Mouse (Mus musculus) lung, embryonic 14.5 days (tissue): ENCODE results near the gene Chst5. TPM values are rescaled to one million over a fixed set of nuclear protein-coding genes. Genes with fewer than 3 reads are reported as not detected.

ENCODE experiments used
- ATAC-seq: fragments of 200-750 bp; cut with Nextera tagmentation; 2 replicates; pipeline ENCODE4 v1.8.0; 2017; ENCODE audit warnings: mild to moderate bottlenecking, moderate TSS enrichment, moderate library complexity; ENCODE audit not compliant: insufficient read depth
- DNase-seq: peaks from one replicate; pipeline ENCODE4 v3.0.0-alpha.2; 2015
- H3K27ac ChIP-seq: fragments of 300-500 bp; sonication (generic); 2 replicates; pipeline ENCODE4 v1.5.1; 2014; ENCODE audit warnings: low read depth, mild to moderate bottlenecking, moderate library complexity
- H3K27me3 ChIP-seq: fragments of 300-500 bp; sonication (generic); 2 replicates; pipeline ENCODE4 v1.6.1; 2014; ENCODE audit warnings: low read length, control low read depth; ENCODE audit not compliant: insufficient read depth
- H3K36me3 ChIP-seq: fragments of 300-500 bp; sonication (generic); 2 replicates; pipeline ENCODE4 v1.6.1; 2014; ENCODE audit warnings: control low read depth; ENCODE audit not compliant: insufficient read depth
- H3K4me1 ChIP-seq: fragments of 300-500 bp; sonication (generic); 2 replicates; pipeline ENCODE4 v1.6.1; 2014; ENCODE audit warnings: antibody characterized with exemption, control low read depth; ENCODE audit not compliant: insufficient read depth
- H3K4me2 ChIP-seq: fragments of 300-500 bp; sonication (generic); 2 replicates; pipeline ENCODE4 v1.6.1; 2014; ENCODE audit warnings: mild to moderate bottlenecking
- H3K4me3 ChIP-seq: fragments of 300-500 bp; sonication (generic); 2 replicates; pipeline ENCODE4 v1.5.1; 2014; ENCODE audit warnings: low read depth, low read length
- H3K9ac ChIP-seq: fragments of 300-500 bp; sonication (generic); 2 replicates; pipeline ENCODE4 v1.6.1; 2014
- H3K9me3 ChIP-seq: fragments of 300-500 bp; sonication (generic); 2 replicates; pipeline ENCODE4 v1.6.1; 2016; ENCODE audit warnings: low read depth, low read length, control low read depth
- CTCF ChIP-seq: IDR thresholded peaks from 2 replicates; pipeline ENCODE4 v1.5.1; 2016; ENCODE audit warnings: antibody characterized with exemption, low read depth
- WGBS: fragments of 180-500 bp; shearing (Covaris S2); extraction: QIAGEN DNeasy Blood & Tissue Kit; methylation state at CpG from one replicate; pipeline ENCODE4 v1.1.7; 2014; 5-methylcytosine and 5-hydroxymethylcytosine counted together
- polyA plus RNA-seq: library from polyadenylated mRNA; unstranded; fragments of >200 nt; fragmentation: Nextera tagmentation; extraction: Ambion mirVana; gene quantifications from 2 replicates; pipeline ENCODE4 v1.2.1, GENCODE M21; 2014

Gene Chst5
- polyA plus RNA-seq, 1 experiment from 2014 or later, result 5.3 TPM

DNA sequence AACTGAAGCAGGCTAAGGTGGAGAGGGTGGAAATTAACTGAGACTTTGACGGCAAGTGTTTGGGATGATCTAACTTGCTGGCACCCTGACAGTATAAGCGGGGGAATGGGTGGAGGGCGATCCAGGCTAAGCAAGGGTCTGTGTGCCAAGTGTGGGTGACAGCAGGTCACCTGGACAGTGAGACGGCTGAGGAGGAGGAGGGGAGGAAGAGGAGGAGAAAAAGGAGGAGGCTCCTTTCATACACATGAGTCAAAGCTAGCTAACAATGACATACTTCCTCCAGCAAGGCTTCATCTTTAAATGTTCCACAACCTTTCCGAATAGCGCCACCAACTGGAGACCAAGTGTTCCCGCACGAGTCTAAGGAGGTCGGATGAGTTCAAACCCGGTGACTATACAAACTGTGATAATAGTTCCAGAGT is 13.1 kb upstream of the Chst5 start:
- no peak overlapping the region for H3K9ac ChIP-seq
- H3K4me3 ChIP-seq, result no peak overlapping the region
- ATAC-seq (peak; percentile 31; the same call in 1 of the 2 replicates), DNase-seq (peak; percentile 73)
- no peaks in the 10 kb centered on the region for H3K9me3 ChIP-seq
- H3K27me3 ChIP-seq, result no peaks in the 10 kb centered on the region
- H3K36me3 ChIP-seq, result no peaks in the 10 kb centered on the region
- no peak overlapping the region for H3K4me2 ChIP-seq
- peak; percentile 58 for TF ChIP-seq CTCF
- no peaks in the 10 kb centered on the region for H3K4me1 ChIP-seq
- H3K27ac ChIP-seq, result no peak overlapping the region
- 29% methylated on average over 10 of the region's 10 CpGs for WGBS

- Histone ChIP-seq H3K4me3 (no peak overlapping the region), H3K4me2 (no peak overlapping the region), H3K9ac (no peak overlapping the region), H3K9me3 (no peaks in the 10 kb centered on the region), H3K27ac (no peak overlapping the region), H3K27me3 (no peaks in the 10 kb centered on the region), H3K36me3 (0 out of 2 replicates have a peak, but pooled peaks cover 2% of the 10 kb centered on the region), H3K4me1 (no peaks in the 10 kb centered on the region)
- 74% methylated on average over 4 of the region's 4 CpGs for WGBS
- ATAC-seq (no peak), DNase-seq (no peak)
- TF ChIP-seq CTCF, result no peak
These were observed 10.7 kb upstream of the Chst5 start for GRCm38 (mm10) chr8:111920971-111921370.

DNA sequence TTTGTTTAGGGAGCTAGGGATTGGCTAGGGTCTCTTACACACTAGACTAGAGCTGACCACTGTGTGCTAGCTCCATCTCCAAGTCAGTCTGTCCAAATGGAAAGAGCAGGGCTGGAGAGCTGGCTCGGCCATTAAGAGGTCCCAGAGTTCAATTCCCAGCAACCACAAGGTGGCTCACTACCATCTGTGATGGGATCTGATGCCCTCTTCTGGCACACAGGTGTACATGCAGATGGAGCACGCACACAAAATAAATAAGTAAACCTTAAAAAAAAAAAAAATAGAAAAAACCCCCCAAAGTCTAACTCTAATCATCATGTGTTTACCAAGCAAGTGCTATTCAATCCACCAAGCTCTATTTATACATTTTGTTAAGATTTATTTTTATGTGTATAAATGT is 9.4 kb upstream of the Chst5 start:
- Histone ChIP-seq H3K27ac (no peak overlapping the region), H3K9me3 (no peaks in the 10 kb centered on the region), H3K9ac (no peak overlapping the region), H3K27me3 (no peaks in the 10 kb centered on the region), H3K4me1 (no peaks in the 10 kb centered on the region), H3K4me3 (no peak overlapping the region), H3K36me3 (0 out of 2 replicates have a peak, but pooled peaks cover 2% of the 10 kb centered on the region), H3K4me2 (no peak overlapping the region)
- TF ChIP-seq CTCF, result 0 out of 2 replicates have a peak, but pooled peaks have one; percentile 38
- 88% methylated on average over 2 of the region's 2 CpGs for WGBS
- ATAC-seq (no peak), DNase-seq (no peak)

GRCm38 (mm10) chr8:111912860-111913432 is 2.7 kb upstream of the Chst5 start:
- 51% methylated on average over 12 of the region's 12 CpGs for WGBS
- peaks cover 16% of the 10 kb centered on the region; the same call in 1 of the 2 replicates for H3K27me3 ChIP-seq
- no peak overlapping the region for H3K4me3 ChIP-seq
- no peaks in the 10 kb centered on the region for H3K9me3 ChIP-seq
- H3K4me1 ChIP-seq, result no peaks in the 10 kb centered on the region
- no peaks in the 10 kb centered on the region for H3K36me3 ChIP-seq
- no peak overlapping the region for H3K27ac ChIP-seq
- DNase-seq (peak; percentile 31), ATAC-seq (peak; percentile 45)
- peak; percentile 39 for TF ChIP-seq CTCF
- no peak overlapping the region for H3K4me2 ChIP-seq
- no peak overlapping the region for H3K9ac ChIP-seq

DNA sequence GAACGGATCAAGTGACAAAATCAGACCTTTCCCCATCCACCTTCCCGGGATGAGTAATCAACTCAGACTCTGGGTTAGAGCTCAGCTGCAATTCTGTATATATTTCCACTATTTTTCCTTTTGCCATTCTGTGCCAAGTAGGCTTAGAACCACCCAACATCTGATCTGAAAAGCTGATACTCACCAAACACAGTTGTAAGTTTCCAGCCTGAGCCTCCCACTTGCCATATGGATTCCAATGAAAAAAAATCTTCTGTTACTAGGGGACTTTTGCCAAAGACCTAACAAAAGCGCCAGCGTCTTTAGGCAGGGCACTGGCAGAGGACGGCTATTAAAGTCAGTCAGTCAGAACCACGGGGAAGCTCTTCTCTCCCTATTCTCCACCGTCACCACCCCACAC is 1.3 kb upstream of the Chst5 start:
- WGBS, result 59% methylated on average over 7 of the region's 7 CpGs
- TF ChIP-seq CTCF, result no peak
- Histone ChIP-seq H3K4me2 (no peak overlapping the region), H3K27me3 (peaks cover 16% of the 10 kb centered on the region; the same call in 1 of the 2 replicates), H3K4me3 (no peak overlapping the region), H3K36me3 (no peaks in the 10 kb centered on the region), H3K4me1 (no peaks in the 10 kb centered on the region), H3K27ac (no peak overlapping the region), H3K9ac (no peak overlapping the region), H3K9me3 (no peaks in the 10 kb centered on the region)
- no peak for DNase-seq
- no peak for ATAC-seq

GRCm38 (mm10) chr8:111905500-111906121 is 4.6 kb downstream of the Chst5 start:
- ATAC-seq (peak; percentile 81; the same call in 1 of the 2 replicates), DNase-seq (peak; percentile 54)
- H3K4me3 ChIP-seq, result no peak overlapping the region
- H3K4me1 ChIP-seq, result no peaks in the 10 kb centered on the region
- H3K4me2 ChIP-seq, result no peak overlapping the region
- no peaks in the 10 kb centered on the region for H3K36me3 ChIP-seq
- no peak for TF ChIP-seq CTCF
- 38% methylated on average over 8 of the region's 8 CpGs for WGBS
- H3K9ac ChIP-seq, result no peak overlapping the region
- peaks cover 16% of the 10 kb centered on the region; the same call in 1 of the 2 replicates for H3K27me3 ChIP-seq
- H3K9me3 ChIP-seq, result no peaks in the 10 kb centered on the region
- H3K27ac ChIP-seq, result peak overlapping the region; percentile 73

DNA sequence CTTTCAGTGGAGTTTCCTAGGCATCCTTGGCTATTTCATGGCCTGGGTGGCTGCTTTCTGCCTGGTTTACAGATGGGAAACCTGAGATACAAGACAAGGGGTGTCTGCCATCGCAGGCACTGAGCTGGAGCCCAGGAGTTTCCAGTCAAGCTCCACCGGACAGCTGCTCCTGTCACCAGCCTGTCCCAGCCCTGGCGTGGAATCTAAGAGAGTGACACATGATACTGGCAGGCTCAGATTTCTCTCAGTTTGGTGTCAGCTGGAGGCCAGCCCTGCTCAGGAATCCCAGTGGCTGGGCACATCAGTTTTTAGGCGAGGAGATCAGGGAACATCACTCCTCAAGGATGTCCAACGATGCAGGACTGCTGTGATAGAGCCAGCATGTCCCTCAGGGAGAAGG is 8.2 kb downstream of the Chst5 start:
- Histone ChIP-seq H3K27me3 (no peaks in the 10 kb centered on the region), H3K4me2 (no peak overlapping the region), H3K4me3 (no peak overlapping the region), H3K36me3 (no peaks in the 10 kb centered on the region), H3K4me1 (no peaks in the 10 kb centered on the region), H3K9ac (no peak overlapping the region), H3K27ac (no peak overlapping the region), H3K9me3 (no peaks in the 10 kb centered on the region)
- DNase-seq (no peak), ATAC-seq (peak; percentile 57)
- TF ChIP-seq CTCF, result no peak
- WGBS, result 14% methylated on average over 5 of the region's 5 CpGs
